Mouse (Mus musculus): ENCODE measurements around the gene Nrxn2.

DNA sequence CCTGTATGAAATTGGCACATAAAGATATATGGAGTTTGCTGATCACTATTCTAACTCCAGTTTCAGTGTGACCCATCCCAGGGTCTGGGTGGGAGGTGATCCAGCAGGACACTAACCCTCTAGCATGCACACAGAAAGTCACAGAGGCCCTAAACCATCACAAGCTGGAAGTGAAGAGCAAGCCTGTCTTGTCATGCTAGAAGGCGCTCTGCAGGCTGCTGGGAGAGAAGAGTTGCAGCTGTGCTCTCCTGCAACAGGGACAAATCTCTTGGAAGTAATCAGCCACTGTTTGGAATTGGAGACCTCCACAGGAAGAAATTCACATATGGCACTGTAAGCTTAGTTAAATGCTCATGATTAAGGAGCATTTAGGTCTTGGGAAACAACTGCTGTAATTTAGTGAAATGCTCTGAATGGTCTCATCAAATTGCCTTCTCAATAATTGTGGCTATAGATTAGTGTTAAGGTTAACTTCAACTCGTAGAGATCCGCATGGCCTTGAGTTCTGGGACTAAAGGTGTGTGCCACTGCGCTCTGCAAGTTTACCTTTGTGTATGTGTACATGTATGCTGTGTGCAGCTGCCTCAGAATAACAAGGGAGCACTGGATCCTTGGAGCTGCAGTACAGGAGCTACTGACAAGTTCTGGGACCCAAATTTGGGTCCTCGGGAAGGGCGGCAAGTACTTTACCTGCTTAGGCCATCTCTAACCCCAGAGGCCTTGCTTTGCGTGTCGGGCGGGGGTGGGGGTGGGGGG lies 37.9 kb upstream of the Nrxn2 start:
- no peak for TF ChIP-seq CTCF (IDR thresholded peaks at IDR 0.05; ENCODE audit: extremely low read depth, insufficient read length, insufficient replicate concordance, low read depth, low read length)
- TF ChIP-seq POLR2A (IDR thresholded peaks at IDR 0.05; ENCODE audit: low read depth, low read length), result no peak

All from small intestine, adult 2 months (tissue).